Mouse (Mus musculus): Measurements from ENCODE around the gene Dusp22. TPM values are rescaled to one million over a fixed set of nuclear protein-coding genes. Genes with fewer than 3 reads are reported as not detected.

Gene Dusp22
- total RNA-seq, 1 experiment from 2014 or later = 37.6 TPM

DNA sequence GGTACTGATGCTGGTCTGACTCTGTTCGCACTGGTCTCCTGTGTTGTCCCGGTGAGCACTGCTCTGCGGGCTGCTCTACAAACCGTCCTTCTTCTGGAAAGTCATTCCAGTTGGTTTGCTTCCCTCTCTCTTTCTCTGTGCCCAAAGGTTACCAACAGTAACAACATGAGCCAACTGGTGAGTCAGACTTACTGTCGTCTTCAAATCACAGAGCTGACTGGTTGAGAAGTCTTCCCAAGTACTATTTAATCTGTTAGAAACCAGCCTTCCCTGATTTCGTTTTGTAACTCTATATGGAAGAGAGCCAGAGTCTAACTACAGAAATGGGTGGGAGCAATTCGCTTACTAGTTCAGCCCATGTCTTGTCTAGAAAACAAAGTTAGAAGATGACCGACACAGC, 5.5 kb downstream of the Dusp22 start:
- ATAC-seq (replicated peaks; ENCODE audit: insufficient number of reproducible peaks, low FRiP score, low TSS enrichment, poor library complexity, severe bottlenecking) = no peak

GRCm38 (mm10) chr13:30666537-30666936, 6.7 kb downstream of the Dusp22 start:
- no peak for ATAC-seq (replicated peaks; ENCODE audit: insufficient number of reproducible peaks, low FRiP score, low TSS enrichment, poor library complexity, severe bottlenecking)

GRCm38 (mm10) chr13:30668301-30668700, 8.5 kb downstream of the Dusp22 start:
- ATAC-seq (replicated peaks; ENCODE audit: insufficient number of reproducible peaks, low FRiP score, low TSS enrichment, poor library complexity, severe bottlenecking) = no peak

DNA sequence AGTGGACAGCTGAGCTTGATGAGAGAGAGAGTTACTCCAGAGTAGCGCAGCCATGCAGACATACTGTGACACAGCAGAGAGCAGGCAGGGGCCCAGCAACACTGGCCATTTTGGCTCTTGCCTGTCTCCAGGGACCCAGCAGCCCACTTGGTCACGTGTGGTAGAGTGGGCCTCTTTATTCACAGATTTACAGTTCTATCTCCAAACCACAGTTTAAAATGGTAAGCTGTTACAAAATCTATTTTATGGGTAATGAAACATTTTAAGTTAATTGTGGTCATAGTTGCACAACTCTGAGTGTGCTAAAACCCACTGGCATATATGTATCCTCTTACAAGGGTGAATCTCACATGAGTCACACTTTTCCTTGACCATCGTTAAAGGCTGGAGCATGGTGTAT, 9.5 kb downstream of the Dusp22 start:
- ATAC-seq (replicated peaks; ENCODE audit: insufficient number of reproducible peaks, low FRiP score, low TSS enrichment, poor library complexity, severe bottlenecking) = 0 out of 2 replicates have a peak, but pooled peaks have one; percentile 24

- ATAC-seq (replicated peaks; ENCODE audit: insufficient number of reproducible peaks, low FRiP score, low TSS enrichment, poor library complexity, severe bottlenecking) = peak; percentile 86
Measured at GRCm38 (mm10) chr13:30673878-30674277, 14.1 kb downstream of the Dusp22 start.

DNA sequence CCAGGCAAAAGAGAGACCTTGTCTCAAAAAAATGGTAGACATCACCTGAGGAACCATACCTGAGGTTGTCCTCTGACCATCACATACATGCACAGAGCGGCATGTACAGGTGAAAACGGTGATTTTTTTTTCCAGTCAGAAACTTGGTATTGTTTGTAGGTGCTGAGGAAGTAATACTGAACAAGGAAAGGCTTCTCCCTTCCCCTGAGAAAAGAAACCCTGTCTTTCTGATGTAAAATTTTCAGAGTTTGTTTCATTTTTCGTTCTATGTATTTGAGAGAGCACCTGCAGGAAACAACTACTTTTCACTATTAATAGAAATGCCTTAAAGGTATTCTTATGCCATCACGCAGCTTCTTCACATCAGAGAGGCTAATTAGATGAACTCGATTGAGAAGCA, 19.0 kb downstream of the Dusp22 start:
- no peak for ATAC-seq (replicated peaks; ENCODE audit: insufficient number of reproducible peaks, low FRiP score, low TSS enrichment, poor library complexity, severe bottlenecking)

DNA sequence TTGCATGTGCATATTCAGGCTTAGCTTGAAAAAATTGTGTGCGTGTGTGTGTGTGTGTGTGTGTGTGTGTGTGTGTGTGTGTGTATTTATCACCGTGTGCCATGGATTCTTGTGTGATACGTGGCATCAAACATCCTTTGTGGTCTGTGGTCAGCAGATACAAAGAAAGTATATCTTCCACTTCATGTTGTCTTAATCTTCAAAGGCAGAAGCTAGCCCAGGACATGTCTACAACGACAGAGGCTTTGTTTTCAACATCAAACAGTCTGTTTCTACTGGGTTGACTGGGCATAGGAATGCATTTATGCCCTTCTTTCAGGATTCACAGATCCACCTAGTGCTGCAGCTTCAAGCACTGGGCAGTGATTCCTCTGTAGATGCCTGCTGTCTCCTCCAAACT, 22.1 kb downstream of the Dusp22 start:
- ATAC-seq (replicated peaks; ENCODE audit: insufficient number of reproducible peaks, low FRiP score, low TSS enrichment, poor library complexity, severe bottlenecking) = no peak

DNA sequence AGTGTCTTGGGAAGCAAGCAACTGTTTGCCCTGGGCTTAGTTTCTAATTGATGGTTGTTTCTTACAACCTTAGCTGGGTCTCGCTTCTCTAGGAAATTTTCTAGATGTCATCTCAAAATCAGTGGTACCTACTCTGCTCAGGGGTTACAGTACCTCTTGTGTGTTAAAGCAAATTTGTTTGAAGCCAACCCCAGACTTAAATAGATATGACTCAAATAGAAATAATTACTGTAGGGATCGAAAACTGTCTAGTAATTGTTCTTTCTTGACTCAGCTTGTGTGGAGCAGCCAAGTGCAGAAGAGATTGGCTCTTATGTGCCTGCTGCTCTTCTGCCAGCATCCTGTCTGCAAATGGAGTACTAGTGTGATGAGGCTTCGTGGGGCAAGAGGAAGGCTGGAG, 22.5 kb downstream of the Dusp22 start:
- ATAC-seq (replicated peaks; ENCODE audit: insufficient number of reproducible peaks, low FRiP score, low TSS enrichment, poor library complexity, severe bottlenecking) = no peak

DNA sequence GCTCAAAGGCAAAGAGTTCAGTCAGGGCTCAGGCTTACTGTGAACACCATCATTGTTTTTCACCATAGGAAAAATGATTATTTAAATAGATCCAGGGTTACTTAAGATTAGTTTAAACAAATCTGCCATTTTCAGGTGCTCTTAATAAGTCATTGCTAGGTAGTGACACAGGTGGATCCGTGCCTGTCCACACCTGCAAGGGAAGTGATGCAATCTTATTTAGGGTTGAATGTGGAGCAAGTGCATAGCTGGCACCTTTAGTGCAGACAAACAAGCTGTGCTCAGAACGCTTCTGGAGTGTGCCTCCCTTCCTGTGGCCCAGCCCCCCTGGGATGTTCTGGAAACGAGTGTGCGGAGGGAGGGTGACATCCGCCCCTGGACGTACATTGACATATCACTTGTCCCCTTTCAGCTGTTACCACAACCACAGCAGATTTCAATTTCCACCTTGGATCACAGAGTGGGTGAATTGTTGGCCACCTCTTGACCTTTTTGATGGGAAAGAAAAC, 24.9 kb downstream of the Dusp22 start:
- ATAC-seq (replicated peaks; ENCODE audit: insufficient number of reproducible peaks, low FRiP score, low TSS enrichment, poor library complexity, severe bottlenecking) = no peak

GRCm38 (mm10) chr13:30685957-30686356, 26.2 kb downstream of the Dusp22 start:
- no peak for ATAC-seq (replicated peaks; ENCODE audit: insufficient number of reproducible peaks, low FRiP score, low TSS enrichment, poor library complexity, severe bottlenecking)

GRCm38 (mm10) chr13:30688035-30688616, 28.3 kb downstream of the Dusp22 start:
- no peak for ATAC-seq (replicated peaks; ENCODE audit: insufficient number of reproducible peaks, low FRiP score, low TSS enrichment, poor library complexity, severe bottlenecking)

DNA sequence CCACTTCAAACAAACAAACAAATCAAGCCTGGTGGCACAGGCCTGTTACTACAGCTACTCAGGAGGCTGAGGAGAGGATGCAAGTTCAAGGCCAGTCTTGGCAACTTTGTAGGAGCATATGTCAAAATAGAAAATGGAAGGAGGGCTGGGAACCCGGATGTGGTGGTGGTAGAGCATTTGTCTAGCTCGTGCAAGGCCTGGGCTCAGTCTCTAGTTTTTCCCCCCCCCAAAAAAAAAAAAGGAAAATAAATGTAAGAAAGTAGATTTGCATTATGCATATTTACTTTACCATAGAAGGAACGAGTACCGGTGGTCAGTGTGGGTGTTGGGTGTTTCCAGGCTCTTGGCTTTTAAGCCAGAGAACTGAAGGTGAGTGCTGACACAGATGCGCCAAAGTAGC, 29.7 kb downstream of the Dusp22 start:
- no peak for ATAC-seq (replicated peaks; ENCODE audit: insufficient number of reproducible peaks, low FRiP score, low TSS enrichment, poor library complexity, severe bottlenecking)

GRCm38 (mm10) chr13:30691441-30692292, 31.9 kb downstream of the Dusp22 start:
- no peak for ATAC-seq (replicated peaks; ENCODE audit: insufficient number of reproducible peaks, low FRiP score, low TSS enrichment, poor library complexity, severe bottlenecking)

GRCm38 (mm10) chr13:30692644-30693385, 33.0 kb downstream of the Dusp22 start:
- ATAC-seq (replicated peaks; ENCODE audit: insufficient number of reproducible peaks, low FRiP score, low TSS enrichment, poor library complexity, severe bottlenecking) = no peak

DNA sequence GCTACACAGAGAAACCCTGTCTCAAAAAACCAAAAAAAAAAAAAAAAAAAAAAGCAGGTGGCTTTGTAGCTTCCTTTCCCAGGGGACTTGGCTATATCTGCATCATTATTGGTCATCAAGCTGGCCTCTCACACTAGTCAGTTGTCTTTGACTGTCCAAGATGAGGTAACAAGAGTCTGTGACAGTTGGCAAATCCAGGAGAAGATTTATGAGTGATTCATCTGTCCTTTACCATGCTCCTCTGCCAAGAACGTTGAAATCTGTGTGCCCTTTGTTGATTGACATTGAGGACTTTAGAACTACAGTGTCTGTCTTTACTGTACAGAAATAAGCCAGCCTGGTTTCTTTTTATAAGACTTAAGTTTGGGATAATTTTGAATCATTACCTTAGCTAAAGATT, 35.4 kb downstream of the Dusp22 start:
- ATAC-seq (replicated peaks; ENCODE audit: insufficient number of reproducible peaks, low FRiP score, low TSS enrichment, poor library complexity, severe bottlenecking) = no peak

- no peak for ATAC-seq (replicated peaks; ENCODE audit: insufficient number of reproducible peaks, low FRiP score, low TSS enrichment, poor library complexity, severe bottlenecking)
Measured at GRCm38 (mm10) chr13:30695890-30696289, 36.1 kb downstream of the Dusp22 start.

DNA sequence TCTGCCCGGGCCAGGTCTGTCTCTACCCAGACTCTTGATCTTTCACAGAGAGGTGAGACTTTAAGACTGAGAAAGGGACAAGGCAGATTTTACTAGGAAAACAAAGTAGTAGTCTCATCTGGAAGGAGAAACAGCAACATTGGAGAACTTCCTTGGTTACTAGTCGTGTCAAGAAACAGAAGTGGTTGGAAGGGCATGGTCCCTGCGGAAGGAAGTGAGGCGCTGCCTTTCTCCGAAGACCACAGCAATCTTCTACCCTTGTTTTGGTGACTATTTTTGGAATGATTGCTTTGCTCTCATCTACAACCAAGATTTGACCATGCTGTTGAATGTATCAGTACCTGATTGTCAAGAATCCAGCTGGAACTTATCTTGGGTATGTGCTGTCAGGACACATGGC, 38.1 kb downstream of the Dusp22 start:
- peak; percentile 77 for ATAC-seq (replicated peaks; ENCODE audit: insufficient number of reproducible peaks, low FRiP score, low TSS enrichment, poor library complexity, severe bottlenecking)

GRCm38 (mm10) chr13:30702695-30703094, 42.9 kb downstream of the Dusp22 start:
- ATAC-seq (replicated peaks; ENCODE audit: insufficient number of reproducible peaks, low FRiP score, low TSS enrichment, poor library complexity, severe bottlenecking) = no peak

- no peak for ATAC-seq (replicated peaks; ENCODE audit: insufficient number of reproducible peaks, low FRiP score, low TSS enrichment, poor library complexity, severe bottlenecking)
Measured at GRCm38 (mm10) chr13:30704246-30705095, 44.7 kb downstream of the Dusp22 start.

Measured in monocyte, adult 5-6 weeks (primary cell).